Mouse (Mus musculus): ENCODE measurements at regions not wholly inside any gene's neighbourhood (a gene's known extent, or its start where the extent isn't known, plus 50 kb on each side); places are given as distances from the start of the nearest gene placed in this dataset.
"Not testable (repeated sequence)": the region's sequence is repeated elsewhere in the genome, so short reads cannot be mapped to it uniquely, and the experiment has no call there.

DNA sequence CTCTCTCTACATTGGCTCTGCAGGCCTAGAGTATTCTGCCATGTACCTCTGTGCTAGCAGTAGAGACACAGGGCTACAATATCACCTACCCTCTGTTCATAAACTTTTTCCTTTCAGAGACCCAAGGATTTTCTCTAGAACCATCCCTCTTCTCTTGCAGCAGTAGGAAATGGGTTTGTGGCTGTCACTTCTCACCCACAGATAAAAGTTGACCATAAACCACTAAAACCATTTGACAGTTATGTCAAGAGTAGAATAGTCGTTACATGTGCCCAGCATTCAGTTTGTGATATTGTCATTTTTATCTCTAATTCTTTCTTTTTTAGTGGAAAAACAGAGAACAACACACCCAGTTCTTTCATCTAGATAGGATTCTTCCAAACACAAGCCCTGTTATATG lies 128.2 kb upstream of the 2210010C04Rik start:
- Histone ChIP-seq H3K36me3 (ENCODE audit: control insufficient read depth, insufficient read depth, low read length) (no peaks in the 10 kb centered on the region), H3K4me3 (ENCODE audit: low read depth, low read length) (no peak overlapping the region), H3K27ac (ENCODE audit: insufficient read depth, low read depth, low read length) (no peak overlapping the region), H3K27me3 (ENCODE audit: control insufficient read depth, insufficient read depth, low read length) (no peaks in the 10 kb centered on the region), H3K4me1 (ENCODE audit: control insufficient read depth, insufficient read depth, insufficient read length, low read length) (no peaks in the 10 kb centered on the region)
- 49% methylated on average over 1 of the region's 1 CpGs for WGBS
- no peak for TF ChIP-seq POLR2A (IDR thresholded peaks at IDR 0.05; ENCODE audit: low read depth, low read length)

DNA sequence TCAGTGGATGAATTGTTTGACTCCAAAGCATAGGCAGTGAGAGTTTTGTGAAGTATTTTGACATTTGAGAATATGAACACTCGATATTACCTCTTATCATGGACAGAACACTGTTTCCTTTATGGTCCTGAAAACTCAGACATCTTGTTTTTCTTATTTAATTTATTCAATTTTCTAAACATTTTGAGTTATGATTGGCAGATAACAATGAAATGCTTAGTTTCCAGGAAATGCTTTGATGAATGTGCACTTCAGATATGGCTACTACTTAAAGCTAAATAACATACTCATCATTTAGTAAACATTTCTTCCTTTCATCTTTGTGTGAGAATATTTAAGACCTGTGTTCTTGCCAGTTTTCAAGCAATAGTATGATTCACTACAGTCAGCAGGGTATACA lies 126.4 kb upstream of the 2210010C04Rik start:
- whole genome bisulfite sequencing: 57% methylated on average over 1 of the region's 1 CpGs

DNA sequence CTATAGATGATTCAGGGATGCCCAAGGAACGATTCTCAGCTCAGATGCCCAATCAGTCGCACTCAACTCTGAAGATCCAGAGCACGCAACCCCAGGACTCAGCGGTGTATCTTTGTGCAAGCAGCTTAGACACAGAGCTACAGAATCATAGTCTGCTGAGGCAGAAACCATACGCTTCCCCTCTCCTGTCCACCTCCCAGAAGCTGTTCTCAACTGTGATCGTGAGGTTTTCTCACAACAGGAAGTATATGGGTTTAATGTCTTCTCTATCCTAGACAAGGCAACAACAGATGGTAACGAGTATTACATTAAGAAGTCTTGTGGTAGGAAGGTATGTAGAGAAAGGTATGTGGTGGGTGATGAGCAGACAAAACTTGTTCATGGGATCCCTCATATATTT lies 116.8 kb upstream of the 2210010C04Rik start:
- TF ChIP-seq CTCF (IDR thresholded peaks at IDR 0.05; ENCODE audit: extremely low read depth, insufficient read length, insufficient replicate concordance, low read depth, low read length): no peak
- TF ChIP-seq POLR2A (IDR thresholded peaks at IDR 0.05; ENCODE audit: low read depth, low read length): no peak

More for the DNA sequence above, 126.4 kb upstream of the 2210010C04Rik start:
- Histone ChIP-seq H3K27ac (ENCODE audit: insufficient read depth, low read depth, low read length) (no peak overlapping the region), H3K4me1 (ENCODE audit: control insufficient read depth, insufficient read depth, insufficient read length, low read length) (no peaks in the 10 kb centered on the region), H3K36me3 (ENCODE audit: control insufficient read depth, insufficient read depth, low read length) (no peaks in the 10 kb centered on the region), H3K27me3 (ENCODE audit: control insufficient read depth, insufficient read depth, low read length) (no peaks in the 10 kb centered on the region), H3K4me3 (ENCODE audit: low read depth, low read length) (no peak overlapping the region)
- TF ChIP-seq CTCF (IDR thresholded peaks at IDR 0.05; ENCODE audit: extremely low read depth, insufficient read length, insufficient replicate concordance, low read depth, low read length) (no peak), POLR2A (IDR thresholded peaks at IDR 0.05; ENCODE audit: low read depth, low read length) (no peak)

DNA sequence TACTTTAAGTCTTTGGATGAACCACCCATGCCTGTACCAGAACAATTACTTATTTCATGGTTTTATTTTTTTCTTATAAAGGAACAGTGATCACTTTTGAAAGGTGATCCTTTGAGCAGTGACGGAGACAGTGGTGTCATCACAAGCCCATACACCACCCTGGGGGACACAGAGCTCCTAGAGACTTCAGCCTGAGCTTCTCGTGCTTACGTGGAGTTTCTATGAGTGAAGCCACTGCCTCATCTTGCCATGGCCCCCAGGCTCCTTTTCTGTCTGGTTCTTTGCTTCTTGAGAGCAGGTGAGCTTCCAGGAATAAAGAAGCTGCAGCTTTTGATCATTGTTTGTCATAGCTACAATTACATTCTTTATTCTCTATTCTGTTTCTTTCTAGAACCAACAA lies 116.2 kb upstream of the 2210010C04Rik start:
- Histone ChIP-seq H3K27ac (ENCODE audit: insufficient read depth, low read depth, low read length) (no peak overlapping the region), H3K4me3 (ENCODE audit: low read depth, low read length) (no peak overlapping the region)
- WGBS: 87% methylated on average over 3 of the region's 3 CpGs

More for the DNA sequence above, 116.8 kb upstream of the 2210010C04Rik start:
- no peaks in the 10 kb centered on the region for H3K27me3 ChIP-seq (ENCODE audit: control insufficient read depth, insufficient read depth, low read length)
- no peaks in the 10 kb centered on the region for H3K36me3 ChIP-seq (ENCODE audit: control insufficient read depth, insufficient read depth, low read length)
- H3K4me1 ChIP-seq (ENCODE audit: control insufficient read depth, insufficient read depth, insufficient read length, low read length): no peaks in the 10 kb centered on the region
- H3K27ac ChIP-seq (ENCODE audit: insufficient read depth, low read depth, low read length): no peak overlapping the region
- WGBS: 76% methylated on average over 7 of the region's 7 CpGs
- no peak overlapping the region for H3K4me3 ChIP-seq (ENCODE audit: low read depth, low read length)

DNA sequence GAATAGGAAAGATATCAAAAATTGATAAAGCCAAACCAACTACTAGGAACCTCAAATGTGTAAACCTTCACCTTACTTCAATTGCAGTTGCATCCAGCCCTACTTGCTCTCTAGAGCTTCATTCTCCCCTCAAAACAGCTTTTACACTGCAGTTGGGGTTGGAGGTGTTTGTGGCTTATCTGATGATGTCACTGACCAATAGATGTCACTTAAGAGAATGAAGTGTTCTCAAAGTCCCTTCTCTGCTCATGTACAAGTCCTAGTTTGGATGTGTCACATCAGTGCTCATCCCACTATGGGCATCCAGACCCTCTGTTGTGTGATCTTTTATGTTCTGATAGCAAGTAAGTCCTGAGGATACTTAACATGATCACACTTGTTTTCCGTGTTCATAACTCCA lies 105.6 kb upstream of the 2210010C04Rik start:
- H3K4me1 ChIP-seq (ENCODE audit: control insufficient read depth, insufficient read depth, insufficient read length, low read length): no peaks in the 10 kb centered on the region
- WGBS: 78% methylated on average over 1 of the region's 1 CpGs
- TF ChIP-seq CTCF (IDR thresholded peaks at IDR 0.05; ENCODE audit: extremely low read depth, insufficient read length, insufficient replicate concordance, low read depth, low read length) (no peak), POLR2A (IDR thresholded peaks at IDR 0.05; ENCODE audit: low read depth, low read length) (no peak)
- H3K4me3 ChIP-seq (ENCODE audit: low read depth, low read length): no peak overlapping the region
- H3K27ac ChIP-seq (ENCODE audit: insufficient read depth, low read depth, low read length): no peak overlapping the region
- no peaks in the 10 kb centered on the region for H3K36me3 ChIP-seq (ENCODE audit: control insufficient read depth, insufficient read depth, low read length)
- no peaks in the 10 kb centered on the region for H3K27me3 ChIP-seq (ENCODE audit: control insufficient read depth, insufficient read depth, low read length)

More for the DNA sequence above, 116.2 kb upstream of the 2210010C04Rik start:
- Histone ChIP-seq H3K36me3 (ENCODE audit: control insufficient read depth, insufficient read depth, low read length) (no peaks in the 10 kb centered on the region), H3K27me3 (ENCODE audit: control insufficient read depth, insufficient read depth, low read length) (no peaks in the 10 kb centered on the region), H3K4me1 (ENCODE audit: control insufficient read depth, insufficient read depth, insufficient read length, low read length) (no peaks in the 10 kb centered on the region)
- TF ChIP-seq CTCF (IDR thresholded peaks at IDR 0.05; ENCODE audit: extremely low read depth, insufficient read length, insufficient replicate concordance, low read depth, low read length) (no peak), POLR2A (IDR thresholded peaks at IDR 0.05; ENCODE audit: low read depth, low read length) (no peak)

DNA sequence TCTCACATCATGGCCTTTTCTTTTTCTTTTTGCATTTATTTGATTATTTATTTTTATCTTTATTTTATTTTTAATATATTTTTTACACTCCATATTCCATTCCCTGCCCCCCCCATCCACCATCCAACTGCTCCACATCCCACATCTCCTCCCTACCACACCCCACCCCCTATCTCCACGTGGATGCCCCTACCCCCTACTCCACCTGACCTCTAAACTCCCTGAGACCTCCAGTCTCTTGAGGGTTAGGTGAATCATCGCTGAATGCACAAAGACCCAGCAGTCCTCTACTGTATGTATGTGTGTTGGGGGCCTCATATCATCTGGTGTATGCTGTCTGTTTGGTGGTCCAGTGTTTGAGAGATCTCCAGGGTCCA lies 102.1 kb upstream of the 2210010C04Rik start:
- H3K4me1 ChIP-seq (ENCODE audit: control insufficient read depth, insufficient read depth, insufficient read length, low read length); H3K36me3 ChIP-seq (ENCODE audit: control insufficient read depth, insufficient read depth, low read length); H3K27me3 ChIP-seq (ENCODE audit: control insufficient read depth, insufficient read depth, low read length); H3K4me3 ChIP-seq (ENCODE audit: low read depth, low read length); H3K27ac ChIP-seq (ENCODE audit: insufficient read depth, low read depth, low read length): not testable (repeated sequence)
- WGBS: 53% methylated on average over 2 of the region's 2 CpGs

DNA sequence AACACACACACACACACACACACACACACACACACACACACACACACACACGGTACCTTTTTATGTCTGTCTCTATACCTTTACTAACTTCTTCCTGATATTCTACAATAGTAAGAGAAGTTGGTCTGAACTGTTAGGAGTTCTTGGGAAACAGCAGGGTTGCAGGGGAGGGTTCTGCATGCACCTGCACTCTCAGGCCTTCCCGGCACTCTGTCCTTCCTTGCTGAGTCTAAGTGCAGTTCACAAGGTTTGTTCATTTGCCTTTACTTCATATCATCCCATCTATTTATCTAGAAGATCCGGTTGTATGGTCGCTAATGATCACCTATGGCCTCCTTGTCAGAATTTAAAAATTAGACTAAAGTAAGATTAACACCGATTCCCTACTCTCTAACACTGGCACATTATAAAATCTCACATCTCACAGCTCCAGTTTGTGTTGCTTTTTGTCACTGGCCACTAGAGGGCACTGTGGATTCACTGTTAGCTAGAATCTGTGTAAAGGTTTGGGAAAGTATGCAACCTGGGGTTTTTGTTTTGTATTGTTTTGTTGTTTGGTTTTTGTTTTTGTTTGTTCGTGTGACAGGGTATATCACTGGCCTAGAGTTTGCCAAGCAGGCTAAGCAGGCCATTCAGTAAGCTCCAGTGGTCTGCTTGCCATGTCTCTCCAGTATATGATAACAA lies 101.5 kb upstream of the 2210010C04Rik start:
- H3K27me3 ChIP-seq (ENCODE audit: control insufficient read depth, insufficient read depth, low read length): no peaks in the 10 kb centered on the region
- TF ChIP-seq POLR2A (IDR thresholded peaks at IDR 0.05; ENCODE audit: low read depth, low read length) (no peak), CTCF (IDR thresholded peaks at IDR 0.05; ENCODE audit: extremely low read depth, insufficient read length, insufficient replicate concordance, low read depth, low read length) (no peak)
- no peaks in the 10 kb centered on the region for H3K36me3 ChIP-seq (ENCODE audit: control insufficient read depth, insufficient read depth, low read length)
- 28% methylated on average over 6 of the region's 6 CpGs for WGBS
- no peaks in the 10 kb centered on the region for H3K4me1 ChIP-seq (ENCODE audit: control insufficient read depth, insufficient read depth, insufficient read length, low read length)
- H3K4me3 ChIP-seq (ENCODE audit: low read depth, low read length): no peak overlapping the region
- H3K27ac ChIP-seq (ENCODE audit: insufficient read depth, low read depth, low read length): no peak overlapping the region

DNA sequence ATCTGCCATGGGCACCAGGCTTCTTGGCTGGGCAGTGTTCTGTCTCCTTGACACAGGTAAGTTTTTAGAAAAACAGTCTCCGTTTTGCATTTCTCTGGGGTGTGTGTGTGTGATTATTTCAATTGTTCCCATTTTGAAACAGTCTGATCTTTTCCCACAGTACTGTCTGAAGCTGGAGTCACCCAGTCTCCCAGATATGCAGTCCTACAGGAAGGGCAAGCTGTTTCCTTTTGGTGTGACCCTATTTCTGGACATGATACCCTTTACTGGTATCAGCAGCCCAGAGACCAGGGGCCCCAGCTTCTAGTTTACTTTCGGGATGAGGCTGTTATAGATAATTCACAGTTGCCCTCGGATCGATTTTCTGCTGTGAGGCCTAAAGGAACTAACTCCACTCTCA lies 99.9 kb upstream of the 2210010C04Rik start:
- Histone ChIP-seq H3K27me3 (ENCODE audit: control insufficient read depth, insufficient read depth, low read length) (no peaks in the 10 kb centered on the region), H3K27ac (ENCODE audit: insufficient read depth, low read depth, low read length) (no peak overlapping the region), H3K4me3 (ENCODE audit: low read depth, low read length) (no peak overlapping the region), H3K4me1 (ENCODE audit: control insufficient read depth, insufficient read depth, insufficient read length, low read length) (no peaks in the 10 kb centered on the region), H3K36me3 (ENCODE audit: control insufficient read depth, insufficient read depth, low read length) (no peaks in the 10 kb centered on the region)
- WGBS: 58% methylated on average over 4 of the region's 4 CpGs
- TF ChIP-seq POLR2A (IDR thresholded peaks at IDR 0.05; ENCODE audit: low read depth, low read length) (no peak), CTCF (IDR thresholded peaks at IDR 0.05; ENCODE audit: extremely low read depth, insufficient read length, insufficient replicate concordance, low read depth, low read length) (no peak)
